ENCODE assay signal across 11 mouse cellular contexts in the genomic region with DNA sequence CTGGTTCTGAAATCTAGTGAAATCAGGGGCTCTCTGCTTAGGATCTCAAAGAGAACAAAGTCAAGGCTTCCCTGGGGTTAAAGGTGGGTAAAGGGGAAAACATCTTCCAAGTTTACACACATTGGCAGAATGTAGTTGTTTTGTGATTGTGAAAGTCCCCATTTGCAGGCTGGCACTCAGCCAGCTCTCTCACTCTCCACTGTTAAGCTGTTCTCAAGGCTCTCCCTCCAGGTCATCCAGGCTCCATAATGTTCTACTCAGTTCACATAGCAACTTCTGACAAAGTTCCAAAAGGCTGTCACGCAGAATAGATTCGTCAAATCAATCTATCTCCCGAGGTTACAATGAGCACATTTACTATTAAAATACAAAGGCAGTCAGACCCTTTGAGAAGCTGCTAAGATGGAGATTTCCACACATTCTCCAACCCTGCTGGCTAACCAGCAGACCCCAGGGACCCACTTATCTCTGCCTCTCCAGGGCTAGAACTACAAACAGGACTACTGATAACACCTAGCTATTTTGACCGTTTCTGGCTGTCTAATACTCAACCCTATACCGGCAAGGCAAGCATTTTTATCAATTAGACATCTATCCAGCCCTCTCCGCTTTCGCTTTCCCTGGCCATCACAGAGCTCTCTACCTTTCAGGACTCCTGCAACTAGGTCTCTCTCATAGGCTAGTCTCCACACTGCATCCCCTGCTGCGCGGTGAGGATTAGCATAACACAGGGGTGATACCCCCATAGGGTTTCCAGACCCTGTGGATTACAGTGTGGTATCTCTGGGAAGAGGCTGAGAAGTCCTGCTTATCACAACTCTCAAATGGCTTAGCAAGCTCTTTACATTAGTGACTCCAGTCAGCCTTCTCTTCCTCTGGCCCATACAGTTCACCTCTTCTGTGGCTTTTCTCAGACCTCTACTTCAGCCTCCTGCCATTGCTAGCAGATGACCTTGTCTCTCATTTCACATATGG. TPM values are rescaled to one million over a fixed set of nuclear protein-coding genes. Genes with fewer than 3 reads are reported as not detected.
DNase-seq lines count a peak whose midpoint lies in the region; ATAC-seq and TF ChIP-seq lines count a peak whose summit lies in the region.
"Had no signal": no experiment of that assay in that cellular context is flagged by ENCODE, and none has a peak within 500 bp of the region (broad histone marks: within the 10 kb centered on the region; RNA-seq: fewer than 3 reads in every experiment).

No protein-coding gene starts in this region.

- no peak overlapping the region for H3K9ac ChIP-seq in kidney, postnatal 0 days (ENCODE audit: low read depth, low read length)
- no peak overlapping the region for H3K9ac ChIP-seq in neural tube, embryonic 15.5 days (replicated peaks)
- H3K9ac ChIP-seq: forebrain, embryonic 13.5 days had no signal

- no peaks in the 10 kb centered on the region for H3K9me3 ChIP-seq in kidney, postnatal 0 days (replicated peaks; ENCODE audit: low read length)
- no peaks in the 10 kb centered on the region; the same call in 1 of the 2 replicates for H3K9me3 ChIP-seq in neural tube, embryonic 15.5 days (replicated peaks)

- TF ChIP-seq CTCF in kidney, postnatal 0 days (IDR thresholded peaks at IDR 0.05; ENCODE audit: low read depth): no peak

- 0 out of 2 replicates have a peak overlapping the region, but pooled peaks have one; percentile 6 for H3K4me2 ChIP-seq in kidney, postnatal 0 days (ENCODE audit: low read length)
- H3K4me2 ChIP-seq in neural tube, embryonic 15.5 days: peak overlapping the region; percentile 17; the same call in 1 of the 2 replicates
- H3K4me2 ChIP-seq: forebrain, embryonic 13.5 days; midbrain, embryonic 11.5 days had no signal

- H3K27ac ChIP-seq in kidney, postnatal 0 days: no peak overlapping the region
- no peak overlapping the region for H3K27ac ChIP-seq in neural tube, embryonic 15.5 days (replicated peaks)
- H3K27ac ChIP-seq: forebrain, embryonic 13.5 days had no signal

- 30% methylated on average over 9 of the region's 9 CpGs for WGBS in kidney, postnatal 0 days
- 32% methylated on average over 9 of the region's 9 CpGs for WGBS in neural tube, embryonic 15.5 days

- peak; percentile 40 for DNase-seq in adrenal gland, postnatal 10 days
- DNase-seq in adrenal gland, postnatal 4 days (ENCODE audit: low spot score in 2 of 2): no peak
- DNase-seq in kidney, postnatal 0 days (ENCODE audit: low spot score): no peak
- DNase-seq in kidney, postnatal 25 days: no peak
- DNase-seq in testis, postnatal 10 days (ENCODE audit: low spot score): peak; percentile 49
- no peak for DNase-seq in testis, postnatal 14 days (ENCODE audit: low spot score)
- no peak for DNase-seq in thymus, postnatal 25 days

- H3K4me1 ChIP-seq in kidney, postnatal 0 days (replicated peaks; ENCODE audit: insufficient read depth, low read length): peaks cover 11% of the 10 kb centered on the region; the same call in 1 of the 2 replicates
- peaks cover 29% of the 10 kb centered on the region for H3K4me1 ChIP-seq in neural tube, embryonic 15.5 days

- no peaks in the 10 kb centered on the region for H3K36me3 ChIP-seq in kidney, postnatal 0 days (ENCODE audit: insufficient read depth, low read length)
- no peaks in the 10 kb centered on the region for H3K36me3 ChIP-seq in neural tube, embryonic 15.5 days

- no peak overlapping the region for H3K4me3 ChIP-seq in kidney, postnatal 0 days (replicated peaks; ENCODE audit: low read depth, low read length)
- H3K4me3 ChIP-seq in neural tube, embryonic 15.5 days (replicated peaks): no peak overlapping the region
- H3K4me3 ChIP-seq: forebrain, embryonic 13.5 days had no signal

- peaks cover 5% of the 10 kb centered on the region; the same call in 1 of the 2 replicates for H3K27me3 ChIP-seq in kidney, postnatal 0 days (ENCODE audit: insufficient read depth, low read length)
- H3K27me3 ChIP-seq in neural tube, embryonic 15.5 days (replicated peaks): peaks cover 8% of the 10 kb centered on the region

- ATAC-seq in kidney, postnatal 0 days (replicated peaks; ENCODE audit: low FRiP score, low read depth): no peak
- no peak for ATAC-seq in neural tube, embryonic 15.5 days (ENCODE audit: low FRiP score)
- ATAC-seq: forebrain, embryonic 13.5 days; intestine, postnatal 0 days had no signal

RNA-seq across cellular contexts. Expression of gene Intu, which starts 2.8 kb away (rescaled TPM):
- 1 to 10 TPM; 2.6 to 2.8 TPM for total RNA-seq in adrenal gland, postnatal 10 days (2021)
- 1 to 10 TPM; 3.1 to 3.5 TPM for total RNA-seq in adrenal gland, postnatal 4 days (2021)
- polyA plus RNA-seq in kidney, postnatal 0 days (2015; fragmentation: Nextera tagmentation; extraction: Ambion mirVana): 2.0 and 2.3 TPM in 2 replicates
- 2.1 and 2.8 TPM in 2 replicates for polyA plus RNA-seq in neural tube, embryonic 15.5 days (2015; fragmentation: Nextera tagmentation; extraction: Ambion mirVana)

Comparison
In these comparisons a context has a peak if more than half of its experiments do, and no peak if none do; other contexts are left out.
1. DNase-seq: peak in adrenal gland, postnatal 10 days (single experiment) and testis, postnatal 10 days (single experiment); none in adrenal gland, postnatal 4 days (0 of 2), kidney, postnatal 0 days (single experiment), kidney, postnatal 25 days (0 of 2), testis, postnatal 14 days (single experiment) and thymus, postnatal 25 days (single experiment).